Mouse (Mus musculus): ENCODE results near the gene Tns2. TPM values are rescaled to one million over a fixed set of nuclear protein-coding genes. Genes with fewer than 3 reads are reported as not detected.
"Not testable (repeated sequence)": the region's sequence is repeated elsewhere in the genome, so short reads cannot be mapped to it uniquely, and the experiment has no call there.

The Tns2 gene
- 75.2 and 78.7 TPM in 2 replicates for total RNA-seq (2021)
- long read RNA-seq, partial matches to known transcripts, result 6 of 6 reads
- long read RNA-seq, other reads (novel, unspliced or antisense), result 0 of 6 reads

DNA sequence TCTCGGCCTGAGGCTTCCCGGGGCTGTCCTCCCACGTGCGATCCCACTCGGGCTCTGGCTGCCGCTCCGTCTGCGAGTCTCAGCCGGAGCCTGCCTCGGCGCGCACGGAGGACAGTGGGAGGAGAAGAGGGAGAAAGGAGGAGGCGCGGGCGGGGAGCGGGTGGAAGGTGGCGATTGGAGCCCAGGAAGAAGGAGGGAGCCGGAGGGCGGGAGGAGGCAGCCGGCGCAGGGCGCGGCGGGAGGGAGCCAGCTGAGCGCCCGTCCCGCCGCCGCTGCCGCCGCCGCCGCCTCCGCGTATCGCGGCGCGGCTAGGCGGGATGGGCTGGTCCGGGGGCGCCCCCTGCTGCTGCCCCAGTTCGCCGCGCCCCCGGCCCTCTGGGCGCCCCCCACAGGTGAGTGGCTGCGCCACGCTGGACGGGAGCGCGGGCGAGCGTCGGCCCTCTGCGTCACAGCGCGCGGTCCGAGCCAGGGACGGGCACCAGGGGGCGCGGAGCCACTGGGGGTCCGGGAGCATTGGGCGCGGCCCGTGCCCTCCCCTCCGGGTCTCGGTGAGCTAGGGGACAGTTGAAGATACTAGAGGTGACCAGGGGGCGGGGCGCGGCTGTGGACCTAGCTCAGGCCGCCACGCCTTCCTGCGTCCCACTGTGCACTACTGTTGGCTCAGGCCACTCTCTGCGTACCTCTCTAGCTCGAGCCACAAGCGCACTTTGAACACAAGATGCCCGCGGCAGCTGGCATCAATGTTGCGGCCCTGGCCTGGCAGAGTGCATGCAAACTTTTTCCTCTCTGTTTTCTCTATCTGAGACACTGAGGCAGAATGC, at the start of gene Tns2:
Tns2 (plus strand) TSS at position 253 of the 821 bp plus-strand sequence.
- DNase-seq, result peak; percentile 90

DNA sequence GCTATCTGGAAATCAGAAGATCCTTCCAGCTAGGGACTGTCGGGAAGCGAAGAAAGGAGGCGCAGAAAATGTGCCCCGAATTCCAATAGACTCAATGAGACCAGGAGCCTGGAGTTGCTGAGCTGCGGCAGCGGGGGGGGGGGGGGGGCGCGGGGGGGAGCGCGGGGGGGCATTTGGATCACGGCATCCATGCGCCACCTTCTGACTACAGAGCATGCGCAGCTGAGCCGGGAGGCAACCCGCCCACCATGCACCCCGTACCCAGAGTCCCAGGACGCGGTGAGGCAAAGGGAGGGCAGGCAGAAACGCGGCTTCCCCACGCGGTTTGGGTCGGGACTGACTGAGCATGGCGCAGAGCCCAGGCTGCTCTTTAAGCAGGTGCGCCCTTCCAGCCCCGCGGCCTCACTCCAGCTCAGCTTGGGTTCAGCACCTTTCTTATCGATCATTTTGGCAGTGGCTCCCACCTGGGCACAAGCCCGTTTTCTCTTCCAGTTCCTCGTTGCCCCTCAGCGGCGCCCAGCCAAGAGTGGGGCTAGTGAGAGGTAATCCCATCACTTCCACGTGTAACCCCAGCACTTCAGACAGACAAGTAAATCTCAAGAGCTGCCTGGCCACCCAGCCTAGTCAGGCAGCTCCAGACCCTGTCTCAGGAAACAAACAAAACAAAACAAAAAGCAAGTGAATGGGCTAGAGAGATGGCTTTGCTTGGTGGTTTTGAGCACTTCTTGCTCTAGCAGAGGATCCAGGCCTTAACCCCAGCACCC, 48.1 kb upstream of the Tns2 start:
- DNase-seq, result peak; percentile 64

GRCm38 (mm10) chr15:102056495-102057174, 43.6 kb upstream of the Tns2 start:
- peak; percentile 49 for DNase-seq

DNA sequence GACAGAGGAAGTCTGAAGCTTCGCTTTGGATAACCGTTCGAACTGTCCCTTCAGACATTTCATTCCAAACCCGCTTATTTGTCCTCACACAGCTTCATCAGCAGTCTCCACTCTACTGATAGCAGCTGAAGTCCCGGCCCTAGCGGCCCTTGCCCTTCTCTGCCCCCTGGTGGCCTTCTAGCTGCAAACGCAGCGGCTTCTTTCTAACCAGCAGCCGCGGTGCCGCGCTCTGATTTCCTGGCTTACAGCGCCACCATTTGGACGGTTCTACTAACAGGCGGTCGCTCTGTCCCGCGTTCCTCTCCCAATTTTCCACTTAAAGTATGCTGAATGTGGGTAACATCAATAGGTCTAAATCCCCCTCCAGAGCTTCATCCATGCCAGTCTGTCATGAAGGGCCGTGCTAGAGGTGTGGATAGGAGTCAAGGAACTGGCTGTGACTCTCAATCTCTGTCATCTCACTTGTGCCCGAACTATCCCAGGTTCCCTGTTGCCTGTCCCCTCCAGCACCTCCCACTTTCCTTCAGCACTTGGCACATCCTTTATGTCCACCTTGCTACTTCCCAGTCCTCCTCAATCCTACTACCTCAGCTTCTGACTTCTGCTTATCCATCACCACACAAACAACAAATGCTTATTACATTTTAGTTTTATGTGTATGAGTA, 34.4 kb upstream of the Tns2 start:
- DNase-seq, result peak; percentile 94

DNA sequence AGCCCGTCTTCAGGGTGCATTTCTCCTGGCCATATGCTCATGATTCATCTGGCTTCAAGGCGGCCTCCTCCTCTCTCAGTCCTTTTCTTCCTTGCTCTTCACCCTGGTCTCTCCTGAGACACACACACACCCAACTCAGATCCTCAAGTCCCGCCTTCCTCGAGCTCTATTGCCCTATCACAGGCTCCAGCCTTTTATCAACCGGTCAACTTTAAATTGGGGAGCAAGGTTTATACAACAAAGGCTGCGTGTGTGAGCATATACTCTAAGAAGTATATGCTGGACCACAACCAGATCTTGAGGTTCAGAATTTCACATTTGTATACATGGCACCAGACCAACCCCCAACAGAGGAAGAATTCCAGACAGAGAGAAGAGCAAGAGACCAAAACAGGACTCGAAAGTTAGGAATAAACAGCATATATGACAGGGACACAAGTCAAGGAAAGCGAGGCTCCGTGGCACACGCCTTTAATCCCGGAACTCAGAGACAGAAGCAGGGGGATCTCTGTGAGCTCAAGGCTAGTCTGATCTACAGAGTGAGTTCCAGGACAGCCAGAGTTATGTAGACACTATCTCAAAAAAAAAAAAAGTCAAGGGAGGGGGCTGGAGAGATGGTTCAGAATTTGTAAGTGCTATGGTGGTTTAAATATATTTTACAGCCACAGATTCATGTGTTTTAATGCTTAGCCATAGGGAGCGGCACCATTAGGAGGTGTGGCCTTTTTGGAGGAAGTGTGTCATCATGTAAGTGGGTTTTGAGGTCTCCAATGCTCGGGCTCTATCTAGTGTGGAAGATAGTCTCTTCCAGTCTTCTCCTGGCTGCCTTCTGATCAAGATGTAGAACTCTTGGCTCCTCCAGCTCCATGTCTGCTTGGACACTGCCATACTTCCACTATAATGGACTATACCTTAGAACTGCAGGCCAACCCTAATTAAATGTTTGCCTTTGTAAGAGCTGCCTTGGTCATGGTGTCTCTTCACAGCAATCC, 29.4 kb upstream of the Tns2 start:
- no peak for DNase-seq

DNA sequence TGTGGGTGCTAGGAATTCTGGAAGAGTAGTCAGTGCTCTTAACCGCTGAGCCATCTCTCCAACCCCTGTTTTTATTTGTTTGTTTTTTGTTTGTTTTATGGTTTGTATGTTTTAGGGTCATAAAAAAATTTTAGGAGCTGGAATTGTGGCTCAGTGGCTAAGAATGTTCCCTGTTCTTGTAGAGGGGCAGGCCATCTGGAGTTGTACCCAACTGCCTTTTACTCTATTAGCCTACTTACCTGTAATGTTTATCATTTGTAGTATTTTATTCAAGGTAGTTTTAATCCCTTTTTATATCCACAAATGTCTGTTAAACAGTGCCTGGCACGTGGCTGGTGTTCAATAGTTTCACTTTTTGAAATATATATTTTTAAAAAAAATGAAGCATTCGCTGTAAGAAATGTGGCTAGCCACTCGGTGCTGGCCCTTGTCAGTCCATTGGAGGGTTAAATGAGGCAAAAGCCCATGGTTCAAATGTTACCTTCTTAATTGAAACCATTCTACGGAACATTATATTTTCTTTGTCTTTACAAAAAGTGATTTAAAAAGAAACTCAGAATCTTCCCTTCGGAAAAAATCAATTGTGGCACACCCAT, 27.2 kb upstream of the Tns2 start:
- no peak for DNase-seq

- DNase-seq, result peak; percentile 99
Observed at GRCm38 (mm10) chr15:102073559-102074069, 26.6 kb upstream of the Tns2 start, which contains the start of gene Eif4b. TSS of gene Eif4b (plus strand) at chr15:102073773.

- peak; percentile 73 for DNase-seq
Observed at GRCm38 (mm10) chr15:102074070-102074731, 26.0 kb upstream of the Tns2 start.

DNA sequence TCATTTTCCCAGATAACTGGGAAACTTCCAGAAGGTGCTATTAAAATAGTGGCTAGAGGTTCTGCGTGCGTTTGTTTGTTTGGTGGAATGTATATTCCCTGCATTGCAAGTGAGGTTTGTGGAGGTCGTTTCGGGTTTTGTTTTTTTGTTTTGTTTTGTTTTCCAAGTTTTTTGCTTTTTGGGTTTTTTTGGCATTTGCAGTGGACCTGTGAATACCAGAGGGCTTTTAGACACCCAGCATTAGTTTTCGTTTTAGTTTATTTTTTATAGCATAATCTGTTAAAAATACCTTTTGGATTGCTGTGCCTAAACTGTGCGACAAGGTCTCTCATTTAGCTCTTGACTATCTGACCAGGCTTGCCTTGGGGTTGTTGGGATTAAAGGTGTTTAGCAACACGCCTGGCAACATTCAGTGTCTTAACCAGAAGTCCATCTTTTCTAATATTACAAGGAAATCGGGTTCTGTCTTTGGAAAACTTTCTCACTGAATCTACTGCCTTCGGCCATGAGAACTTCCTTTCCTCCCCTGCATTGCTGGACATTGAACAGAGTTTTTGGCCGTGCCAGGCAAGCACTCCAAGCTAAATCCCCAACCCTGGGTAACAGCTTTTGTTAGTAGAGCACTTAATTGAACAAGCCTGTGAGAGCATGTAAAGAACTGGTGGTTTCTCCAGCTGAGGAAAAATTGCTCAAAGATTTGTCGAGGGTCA, 25.2 kb upstream of the Tns2 start:
- no peak for DNase-seq

DNA sequence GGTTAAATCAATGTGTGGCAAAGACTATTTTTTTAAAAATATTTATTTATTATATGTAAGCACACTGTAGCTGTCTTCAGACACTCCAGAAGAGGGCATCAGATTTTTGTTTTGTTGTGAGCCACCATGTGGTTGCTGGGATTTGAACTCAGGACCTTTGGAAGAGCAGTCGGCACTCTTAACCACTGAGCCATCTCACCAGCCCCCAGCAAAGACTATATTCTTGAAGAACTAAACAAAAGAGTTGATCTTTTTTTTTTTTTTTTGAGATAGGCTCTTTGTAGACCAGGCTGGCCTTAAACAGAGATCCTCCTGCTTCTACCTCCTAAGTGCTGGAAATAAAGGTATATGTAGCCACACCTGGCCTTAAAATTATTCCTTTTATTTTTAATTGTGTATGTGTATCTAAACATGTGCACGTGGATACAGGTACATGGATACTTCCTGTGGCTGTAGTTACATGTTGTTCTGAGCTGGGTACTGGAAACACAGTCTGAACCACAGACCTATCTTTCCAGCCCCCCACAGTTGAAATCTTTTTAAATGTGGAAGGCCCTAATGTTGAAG, 23.0 kb upstream of the Tns2 start:
- DNase-seq, result no peak

DNA sequence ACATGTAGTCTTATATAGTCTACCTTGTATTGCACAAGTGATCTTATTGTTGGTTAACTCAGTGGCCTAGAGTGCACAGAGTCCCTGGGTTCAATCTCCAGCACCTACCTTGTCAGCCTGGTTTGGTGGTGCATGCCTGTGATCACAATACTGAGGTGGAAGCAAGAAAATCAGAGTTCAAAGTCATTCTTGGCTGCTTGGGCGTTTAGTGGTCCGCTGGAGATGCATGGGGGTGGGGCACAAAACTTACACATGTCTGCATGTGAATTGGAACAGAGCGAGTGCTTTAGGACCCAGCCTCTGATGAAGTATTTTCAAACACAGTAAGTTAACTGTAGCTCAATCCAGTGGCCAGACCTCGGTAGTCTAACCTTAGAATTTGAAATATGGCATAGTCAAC, 21.0 kb upstream of the Tns2 start:
- DNase-seq, result no peak

DNA sequence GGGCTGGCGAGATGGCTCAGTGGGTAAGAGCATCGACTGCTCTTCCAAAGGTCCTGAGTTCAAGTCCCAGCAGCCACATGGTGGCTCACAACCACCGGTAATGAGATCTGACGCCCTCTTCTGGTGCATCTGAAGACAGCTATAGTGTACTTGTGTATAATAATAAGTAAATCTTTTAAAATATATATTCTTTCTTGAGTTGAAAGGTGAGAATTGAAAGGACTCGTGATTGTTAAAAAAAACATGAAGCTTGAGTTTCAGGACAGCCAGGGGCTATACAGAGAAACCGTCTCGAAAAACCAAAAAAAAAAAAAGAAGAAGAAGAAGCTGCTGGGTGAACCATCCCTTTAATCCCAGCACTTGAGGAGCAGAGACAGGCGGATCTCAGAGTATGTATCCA, 20.3 kb upstream of the Tns2 start:
- not testable (repeated sequence) for DNase-seq

- DNase-seq, result no peak
Observed at GRCm38 (mm10) chr15:102080429-102080828, 19.8 kb upstream of the Tns2 start.

DNA sequence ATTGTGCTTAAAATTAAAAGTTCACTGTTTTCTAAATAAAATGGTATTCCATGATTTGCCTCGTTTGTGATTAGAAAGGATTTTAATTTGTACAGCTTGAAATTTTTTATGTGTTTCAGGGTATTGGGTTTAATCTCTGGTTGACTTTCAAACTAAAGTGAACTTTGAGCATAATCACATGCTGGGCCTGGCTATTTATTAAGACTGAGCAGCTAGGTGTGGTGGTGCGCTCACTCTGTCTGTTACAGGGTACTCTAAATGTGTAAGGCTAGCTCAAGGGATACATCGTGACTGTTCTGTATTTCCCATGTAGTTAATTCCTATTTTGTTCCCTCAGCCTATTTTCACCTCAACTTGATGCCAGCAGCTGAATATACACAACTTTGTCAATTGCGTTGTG, 18.1 kb upstream of the Tns2 start:
- DNase-seq, result no peak

DNA sequence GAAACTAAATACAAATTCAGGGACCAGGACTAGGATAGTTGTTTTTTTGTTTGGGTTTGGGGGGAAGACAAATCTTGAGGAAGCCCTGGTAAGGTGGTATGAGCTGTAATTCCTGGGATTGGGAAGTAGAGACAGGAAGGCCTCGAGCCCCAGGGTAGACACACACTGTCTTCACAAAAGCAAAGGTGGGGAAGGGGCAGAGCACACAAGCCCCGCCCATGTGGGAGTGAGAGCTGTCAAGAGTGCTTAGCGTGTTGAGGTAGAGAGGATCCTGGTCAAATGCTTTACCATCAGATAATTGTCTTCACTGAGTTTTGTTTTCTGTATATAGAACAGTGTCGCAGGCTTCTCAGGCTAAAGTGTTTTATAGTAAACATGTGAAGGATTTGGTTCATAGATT, 17.2 kb upstream of the Tns2 start:
- no peak for DNase-seq

GRCm38 (mm10) chr15:102089914-102090585, 10.2 kb upstream of the Tns2 start:
- no peak for DNase-seq

GRCm38 (mm10) chr15:102091063-102091679, 9.0 kb upstream of the Tns2 start:
- peak; percentile 50 for DNase-seq
